Mouse (Mus musculus): ENCODE measurements around the gene Hcrt. TPM values are rescaled to one million over a fixed set of nuclear protein-coding genes. Genes with fewer than 3 reads are reported as not detected.
A peak's percentile ranks its signal among the peaks of the same experiment; 100 is the strongest.

Gene Hcrt
- total and polyA plus RNA-seq, 3 experiments: not detected

DNA sequence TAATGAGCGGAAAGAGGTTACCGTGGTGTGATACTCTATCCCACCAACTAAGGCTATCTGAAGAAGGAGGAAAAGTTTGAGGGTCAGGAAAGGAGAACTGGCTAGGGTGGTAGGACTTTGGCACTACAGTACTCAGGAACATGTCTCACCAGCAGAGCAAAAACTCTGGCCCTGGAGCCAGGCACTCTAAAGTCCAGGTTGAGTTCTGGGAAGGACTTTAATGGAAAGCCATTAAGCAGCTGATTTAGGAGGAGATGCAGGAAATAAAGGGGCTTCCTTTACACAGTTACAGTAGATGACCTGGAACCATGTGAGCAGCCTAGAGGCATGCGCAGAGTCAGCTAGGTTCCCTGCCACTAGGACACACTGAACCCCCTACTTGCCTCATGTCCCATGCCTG, 35.5 kb downstream of the Hcrt start:
- Histone ChIP-seq H3K27me3 (ENCODE audit: insufficient read depth, low read length) (no peaks in the 10 kb centered on the region), H3K4me1 (ENCODE audit: insufficient read depth, low read depth, low read length) (peaks cover 89% of the 10 kb centered on the region), H3K9me3 (replicated peaks) (no peaks in the 10 kb centered on the region), H3K4me3 (ENCODE audit: low read depth, low read length) (no peak overlapping the region), H3K36me3 (replicated peaks) (peaks cover 80% of the 10 kb centered on the region)
- ATAC-seq (ENCODE audit: extremely low read depth, insufficient number of reproducible peaks, low FRiP score, poor library complexity, severe bottlenecking): no peak
- TF ChIP-seq POLR2AphosphoS5 (IDR thresholded peaks at IDR 0.05; ENCODE audit: insufficient replicate concordance, low read depth, low read length): no peak
- no peak for TF ChIP-seq GATA1 (IDR thresholded peaks at IDR 0.05; ENCODE audit: borderline replicate concordance, low read length)
- no peak for TF ChIP-seq GATA2 (IDR thresholded peaks at IDR 0.05; ENCODE audit: borderline replicate concordance, low read depth, low read length)
- TF ChIP-seq CTCF (IDR thresholded peaks at IDR 0.05; ENCODE audit: low read depth, low read length): no peak
- no peak for TF ChIP-seq TAL1 (conservative IDR thresholded peaks at IDR 0.05; ENCODE audit: low read depth, low read length)
- no peak for DNase-seq (ENCODE audit: low spot score)

DNA sequence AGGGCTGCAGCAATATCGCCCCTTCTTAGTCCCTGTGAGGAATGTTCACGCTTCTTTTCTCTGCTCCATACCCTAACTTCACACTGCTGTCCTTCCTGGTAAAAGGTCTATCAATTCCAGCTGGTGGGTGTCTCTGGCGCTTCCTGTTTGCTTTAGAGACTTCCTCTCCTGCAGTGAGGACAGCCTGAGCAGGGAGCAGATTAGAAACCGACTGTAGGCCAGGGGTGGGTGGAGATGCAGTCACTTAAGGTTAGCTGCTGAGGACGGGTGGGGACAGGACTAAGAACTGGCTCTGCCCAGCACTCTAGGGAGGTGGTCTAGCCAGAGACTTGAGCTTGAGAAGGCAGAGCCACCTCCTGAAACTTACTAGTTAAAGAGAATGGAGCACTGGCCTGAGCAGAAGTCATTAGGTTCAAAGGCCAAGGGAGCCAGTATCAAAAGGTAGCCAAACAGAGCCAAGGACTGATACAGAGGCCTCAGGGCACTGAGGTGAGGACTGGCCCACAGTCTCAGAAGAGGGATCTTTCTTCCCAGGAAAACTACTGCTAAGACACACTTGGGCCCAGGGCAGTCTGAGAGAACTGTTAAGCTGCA, 37.7 kb downstream of the Hcrt start:
- peak; percentile 51 for DNase-seq (ENCODE audit: low spot score)
- TF ChIP-seq GATA1 (IDR thresholded peaks at IDR 0.05; ENCODE audit: borderline replicate concordance, low read length): no peak
- no peak for TF ChIP-seq POLR2AphosphoS5 (IDR thresholded peaks at IDR 0.05; ENCODE audit: insufficient replicate concordance, low read depth, low read length)
- no peak for TF ChIP-seq TAL1 (conservative IDR thresholded peaks at IDR 0.05; ENCODE audit: low read depth, low read length)
- TF ChIP-seq CTCF (IDR thresholded peaks at IDR 0.05; ENCODE audit: low read depth, low read length): no peak
- no peak for TF ChIP-seq GATA2 (IDR thresholded peaks at IDR 0.05; ENCODE audit: borderline replicate concordance, low read depth, low read length)
- Histone ChIP-seq H3K9me3 (replicated peaks) (no peaks in the 10 kb centered on the region), H3K4me3 (ENCODE audit: low read depth, low read length) (no peak overlapping the region; the same call in 1 of the 2 replicates), H3K36me3 (replicated peaks) (peaks cover 81% of the 10 kb centered on the region), H3K4me1 (ENCODE audit: insufficient read depth, low read depth, low read length) (peaks cover 89% of the 10 kb centered on the region), H3K27me3 (ENCODE audit: insufficient read depth, low read length) (no peaks in the 10 kb centered on the region)
- 0 out of 2 replicates have a peak, but pooled peaks have one; percentile 10 for ATAC-seq (ENCODE audit: extremely low read depth, insufficient number of reproducible peaks, low FRiP score, poor library complexity, severe bottlenecking)

DNA sequence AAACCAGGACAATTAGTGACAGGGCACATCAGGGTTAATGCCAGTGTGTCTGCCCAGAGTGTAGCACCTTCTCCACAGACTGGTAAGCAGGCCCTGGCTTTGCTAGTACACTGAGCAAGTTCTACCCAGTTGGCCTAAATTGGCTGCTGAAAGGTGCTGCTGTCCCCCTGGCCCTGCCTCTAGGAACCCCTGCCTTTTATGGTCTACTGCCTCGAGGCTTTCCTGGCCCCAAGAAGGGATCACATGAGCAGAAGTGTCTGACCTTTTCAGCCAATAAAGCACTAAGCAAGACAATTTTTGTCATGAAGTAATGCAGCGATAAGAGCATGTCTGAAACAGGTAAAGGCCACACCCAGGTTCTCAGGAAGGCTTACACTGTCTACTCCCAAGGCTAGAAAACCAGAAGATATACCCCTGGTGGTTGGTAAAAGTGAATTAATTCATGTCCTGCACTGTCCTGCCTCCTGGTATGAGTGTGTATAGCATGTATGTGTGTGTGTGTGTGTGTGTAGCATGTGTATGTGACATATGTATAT, 40.2 kb downstream of the Hcrt start:
- Histone ChIP-seq H3K9me3 (replicated peaks) (no peaks in the 10 kb centered on the region), H3K4me1 (ENCODE audit: insufficient read depth, low read depth, low read length) (peaks cover 82% of the 10 kb centered on the region), H3K4me3 (ENCODE audit: low read depth, low read length) (peak overlapping the region; percentile 58; the same call in 1 of the 2 replicates), H3K36me3 (replicated peaks) (peaks cover 83% of the 10 kb centered on the region), H3K27me3 (ENCODE audit: insufficient read depth, low read length) (no peaks in the 10 kb centered on the region)
- TF ChIP-seq CTCF (IDR thresholded peaks at IDR 0.05; ENCODE audit: low read depth, low read length) (no peak), GATA1 (IDR thresholded peaks at IDR 0.05; ENCODE audit: borderline replicate concordance, low read length) (no peak), GATA2 (IDR thresholded peaks at IDR 0.05; ENCODE audit: borderline replicate concordance, low read depth, low read length) (no peak), TAL1 (conservative IDR thresholded peaks at IDR 0.05; ENCODE audit: low read depth, low read length) (no peak), POLR2AphosphoS5 (IDR thresholded peaks at IDR 0.05; ENCODE audit: insufficient replicate concordance, low read depth, low read length) (no peak)
- ATAC-seq (ENCODE audit: extremely low read depth, insufficient number of reproducible peaks, low FRiP score, poor library complexity, severe bottlenecking): no peak
- no peak for DNase-seq (ENCODE audit: low spot score)

DNA sequence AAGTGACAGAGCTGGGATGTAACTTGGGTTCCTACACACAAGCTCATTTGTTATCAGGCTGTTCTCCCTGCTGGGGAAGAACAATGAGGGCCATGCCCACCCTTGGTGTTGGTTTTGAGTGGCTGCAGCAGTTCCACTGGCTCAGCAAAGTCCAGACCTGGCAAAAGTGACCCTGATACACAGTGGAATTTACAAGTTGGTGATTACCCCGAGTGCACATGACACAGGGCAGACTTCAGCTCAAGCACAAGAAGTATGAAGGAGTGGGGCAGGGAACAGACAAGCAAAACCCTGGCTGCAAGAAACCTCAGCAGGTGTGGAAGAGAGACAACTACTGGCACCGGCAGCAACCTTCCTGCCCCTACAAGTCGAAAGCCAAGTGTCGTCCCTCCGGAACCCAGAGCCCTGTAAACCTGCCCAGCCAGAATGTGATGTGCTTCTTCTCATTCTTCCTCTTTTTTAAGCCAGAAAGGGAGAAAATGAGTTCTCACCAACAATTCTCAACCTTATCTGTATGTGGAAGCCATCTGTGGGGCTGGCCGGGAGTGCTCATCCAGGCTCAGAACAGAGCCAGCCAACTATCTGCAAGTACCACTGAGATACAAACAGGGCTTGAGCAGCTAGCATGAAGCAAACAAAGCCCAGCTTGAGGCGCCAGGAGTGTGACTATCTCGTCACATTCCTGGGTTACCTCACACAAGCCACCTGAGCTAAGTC, 40.8 kb downstream of the Hcrt start:
- H3K4me3 ChIP-seq (ENCODE audit: low read depth, low read length): peak overlapping the region; percentile 58; the same call in 1 of the 2 replicates
- TF ChIP-seq GATA1 (IDR thresholded peaks at IDR 0.05; ENCODE audit: borderline replicate concordance, low read length) (no peak), GATA2 (IDR thresholded peaks at IDR 0.05; ENCODE audit: borderline replicate concordance, low read depth, low read length) (no peak), POLR2AphosphoS5 (IDR thresholded peaks at IDR 0.05; ENCODE audit: insufficient replicate concordance, low read depth, low read length) (no peak), TAL1 (conservative IDR thresholded peaks at IDR 0.05; ENCODE audit: low read depth, low read length) (peak; percentile 53), CTCF (IDR thresholded peaks at IDR 0.05; ENCODE audit: low read depth, low read length) (no peak)
- H3K27me3 ChIP-seq (ENCODE audit: insufficient read depth, low read length): no peaks in the 10 kb centered on the region
- peak; percentile 67 for ATAC-seq (ENCODE audit: extremely low read depth, insufficient number of reproducible peaks, low FRiP score, poor library complexity, severe bottlenecking)
- peaks cover 83% of the 10 kb centered on the region for H3K36me3 ChIP-seq (replicated peaks)
- H3K4me1 ChIP-seq (ENCODE audit: insufficient read depth, low read depth, low read length): peaks cover 78% of the 10 kb centered on the region
- peak; percentile 69 for DNase-seq (ENCODE audit: low spot score)
- no peaks in the 10 kb centered on the region for H3K9me3 ChIP-seq (replicated peaks)

DNA sequence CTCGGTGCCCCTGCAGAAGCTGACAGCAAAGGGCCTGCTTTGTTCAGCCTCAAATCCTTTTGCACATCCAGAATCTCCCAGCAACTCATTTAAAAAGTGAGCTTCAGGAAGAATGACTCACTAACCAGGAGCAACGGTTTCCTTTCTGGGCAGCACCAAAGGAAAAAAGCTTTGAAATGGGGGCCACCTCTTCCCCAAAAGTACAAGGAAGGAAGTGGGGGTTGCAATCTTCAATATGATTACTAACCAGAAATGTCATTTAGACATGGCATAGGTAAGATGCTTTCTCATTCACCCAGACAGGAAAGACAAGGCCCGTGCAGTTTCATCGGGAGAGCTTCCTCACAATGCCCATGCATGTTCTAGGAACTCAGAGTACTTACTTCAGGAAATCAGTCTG, 41.5 kb downstream of the Hcrt start:
- DNase-seq (ENCODE audit: low spot score) (no peak), ATAC-seq (ENCODE audit: extremely low read depth, insufficient number of reproducible peaks, low FRiP score, poor library complexity, severe bottlenecking) (no peak)
- TF ChIP-seq GATA2 (IDR thresholded peaks at IDR 0.05; ENCODE audit: borderline replicate concordance, low read depth, low read length) (no peak), CTCF (IDR thresholded peaks at IDR 0.05; ENCODE audit: low read depth, low read length) (no peak), POLR2AphosphoS5 (IDR thresholded peaks at IDR 0.05; ENCODE audit: insufficient replicate concordance, low read depth, low read length) (no peak), GATA1 (IDR thresholded peaks at IDR 0.05; ENCODE audit: borderline replicate concordance, low read length) (no peak), TAL1 (conservative IDR thresholded peaks at IDR 0.05; ENCODE audit: low read depth, low read length) (no peak)
- H3K4me1 ChIP-seq (ENCODE audit: insufficient read depth, low read depth, low read length): peaks cover 84% of the 10 kb centered on the region
- H3K36me3 ChIP-seq (replicated peaks): peaks cover 89% of the 10 kb centered on the region
- peak overlapping the region; percentile 20; the same call in 1 of the 2 replicates for H3K4me3 ChIP-seq (ENCODE audit: low read depth, low read length)
- H3K9me3 ChIP-seq (replicated peaks): no peaks in the 10 kb centered on the region
- no peaks in the 10 kb centered on the region for H3K27me3 ChIP-seq (ENCODE audit: insufficient read depth, low read length)

DNA sequence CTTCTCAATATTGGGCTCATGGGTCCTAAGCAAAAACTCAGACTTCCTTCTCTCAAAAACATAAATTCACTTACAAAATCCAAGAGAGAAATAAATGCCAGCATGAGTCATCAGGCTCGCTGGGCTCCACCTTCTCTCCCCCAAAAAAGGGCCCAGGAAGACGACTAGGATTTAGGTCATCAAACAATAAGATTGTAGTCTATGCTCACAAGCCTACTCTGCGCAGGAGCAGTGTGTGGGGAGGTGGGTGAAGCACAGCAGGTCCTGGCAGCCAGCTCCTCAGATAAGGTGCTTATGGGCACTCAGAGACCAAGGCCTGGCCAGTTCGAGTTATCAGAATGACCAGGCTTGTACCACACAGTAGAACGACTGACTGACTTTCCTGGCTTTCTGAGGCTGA, 42.4 kb downstream of the Hcrt start:
- Histone ChIP-seq H3K4me3 (ENCODE audit: low read depth, low read length) (no peak overlapping the region; the same call in 1 of the 2 replicates), H3K36me3 (replicated peaks) (peaks cover 92% of the 10 kb centered on the region), H3K4me1 (ENCODE audit: insufficient read depth, low read depth, low read length) (peaks cover 84% of the 10 kb centered on the region), H3K9me3 (replicated peaks) (no peaks in the 10 kb centered on the region), H3K27me3 (ENCODE audit: insufficient read depth, low read length) (no peaks in the 10 kb centered on the region)
- ATAC-seq (ENCODE audit: extremely low read depth, insufficient number of reproducible peaks, low FRiP score, poor library complexity, severe bottlenecking): no peak
- no peak for DNase-seq (ENCODE audit: low spot score)
- no peak for TF ChIP-seq GATA2 (IDR thresholded peaks at IDR 0.05; ENCODE audit: borderline replicate concordance, low read depth, low read length)
- TF ChIP-seq CTCF (IDR thresholded peaks at IDR 0.05; ENCODE audit: low read depth, low read length): no peak
- no peak for TF ChIP-seq POLR2AphosphoS5 (IDR thresholded peaks at IDR 0.05; ENCODE audit: insufficient replicate concordance, low read depth, low read length)
- no peak for TF ChIP-seq TAL1 (conservative IDR thresholded peaks at IDR 0.05; ENCODE audit: low read depth, low read length)
- TF ChIP-seq GATA1 (IDR thresholded peaks at IDR 0.05; ENCODE audit: borderline replicate concordance, low read length): no peak

Measured in G1E (cell line).